Mouse (Mus musculus) testis, postnatal 14 days (tissue): ENCODE measurements around the gene Tmem135.

Source experiments
- DNase-seq: peaks from one replicate; pipeline ENCODE4 v3.0.0; 2021; ENCODE audit warnings: low spot score

Gene Tmem135

GRCm38 (mm10) chr7:89417707-89418106, 13.7 kb upstream of the Tmem135 start:
- DNase-seq: no peak

GRCm38 (mm10) chr7:89416027-89416426, 12.0 kb upstream of the Tmem135 start:
- no peak for DNase-seq

- no peak for DNase-seq
Measured at GRCm38 (mm10) chr7:89412094-89412493, 8.1 kb upstream of the Tmem135 start.

- no peak for DNase-seq
Measured at GRCm38 (mm10) chr7:89411346-89411745, 7.3 kb upstream of the Tmem135 start.

- no peak for DNase-seq
Measured at GRCm38 (mm10) chr7:89410294-89410693, 6.3 kb upstream of the Tmem135 start.

- DNase-seq: no peak
Measured at GRCm38 (mm10) chr7:89407006-89407940, 3.3 kb upstream of the Tmem135 start.

GRCm38 (mm10) chr7:89406011-89406410, 2.0 kb upstream of the Tmem135 start:
- no peak for DNase-seq

GRCm38 (mm10) chr7:89404734-89405440, 865 bp upstream of the Tmem135 start:
- DNase-seq: peak; percentile 31

GRCm38 (mm10) chr7:89403053-89403972, 709 bp downstream of the Tmem135 start:
- DNase-seq: peak; percentile 67

GRCm38 (mm10) chr7:89401936-89402335, 2.1 kb downstream of the Tmem135 start:
- DNase-seq: no peak

- DNase-seq: no peak
Measured at GRCm38 (mm10) chr7:89401136-89401858, 2.7 kb downstream of the Tmem135 start.

GRCm38 (mm10) chr7:89400721-89401120, 3.3 kb downstream of the Tmem135 start:
- no peak for DNase-seq

GRCm38 (mm10) chr7:89397837-89398534, 6.0 kb downstream of the Tmem135 start:
- no peak for DNase-seq

- DNase-seq: no peak
Measured at GRCm38 (mm10) chr7:89396386-89396785, 7.6 kb downstream of the Tmem135 start.

GRCm38 (mm10) chr7:89395399-89395798, 8.6 kb downstream of the Tmem135 start:
- no peak for DNase-seq

GRCm38 (mm10) chr7:89392825-89393224, 11.2 kb downstream of the Tmem135 start:
- no peak for DNase-seq

GRCm38 (mm10) chr7:89392388-89392787, 11.6 kb downstream of the Tmem135 start:
- DNase-seq: no peak

- DNase-seq: no peak
Measured at GRCm38 (mm10) chr7:89391831-89392230, 12.2 kb downstream of the Tmem135 start.

- DNase-seq: no peak
Measured at GRCm38 (mm10) chr7:89391281-89391680, 12.7 kb downstream of the Tmem135 start.

GRCm38 (mm10) chr7:89390660-89391059, 13.4 kb downstream of the Tmem135 start:
- no peak for DNase-seq

GRCm38 (mm10) chr7:89388981-89389380, 15.0 kb downstream of the Tmem135 start:
- DNase-seq: no peak
